Mouse (Mus musculus): ENCODE results near the gene Abhd11.

Gene Abhd11

DNA sequence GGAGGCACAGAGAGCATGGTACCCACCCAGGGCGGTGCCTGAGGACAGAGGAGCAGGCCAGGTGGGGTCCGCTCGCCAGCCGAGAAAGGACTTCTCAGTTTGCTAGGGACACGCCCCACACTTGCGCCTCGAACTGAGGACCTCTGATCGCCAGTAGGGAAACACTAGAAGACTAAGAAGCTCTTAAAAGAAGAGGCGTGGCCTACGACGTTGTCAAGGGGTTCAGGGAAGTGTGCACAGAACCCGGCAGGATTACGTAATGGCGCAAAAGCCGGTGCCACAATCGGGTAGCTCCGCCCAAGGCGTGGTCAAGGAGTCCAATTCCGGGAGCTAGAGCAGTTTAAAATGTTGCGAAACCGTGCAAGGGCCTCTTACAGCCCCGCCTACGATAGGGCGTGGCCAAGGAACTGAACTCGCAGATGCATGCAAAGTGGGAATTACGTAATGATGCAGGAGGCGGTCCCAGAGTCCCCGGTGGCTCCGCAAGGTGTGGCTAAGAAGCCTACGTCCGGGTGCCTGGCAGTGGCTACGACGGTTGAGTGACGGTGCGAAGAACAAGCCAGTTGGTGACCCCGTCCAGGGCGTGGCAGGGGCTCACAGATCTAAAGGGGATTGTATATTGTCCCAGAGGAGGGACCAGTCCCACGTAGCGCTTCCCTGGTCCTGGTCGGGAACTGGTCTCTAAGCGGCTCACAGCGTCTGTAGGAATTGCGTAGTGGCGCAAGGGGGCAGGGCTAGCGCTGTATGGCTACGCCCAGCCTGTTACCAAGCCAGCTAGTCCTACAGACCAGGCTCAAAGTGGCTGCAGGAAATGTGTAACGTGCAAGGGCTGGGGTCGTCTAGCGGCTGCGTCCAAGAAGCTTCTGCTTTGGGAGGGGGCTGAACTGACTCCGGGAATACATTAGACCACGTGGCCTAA is at the start of gene Abhd11:
TSS of gene Abhd11 (plus strand) at position 482 of the 919 bp plus-strand sequence.
- CTCF ChIA-PET, result interaction anchor here (0.5 to 1.0 kb wide), 2 partner anchors 14 to 71 kb away, joined by 4 read pairs; no protein-coding TSS in a partner anchor

DNA sequence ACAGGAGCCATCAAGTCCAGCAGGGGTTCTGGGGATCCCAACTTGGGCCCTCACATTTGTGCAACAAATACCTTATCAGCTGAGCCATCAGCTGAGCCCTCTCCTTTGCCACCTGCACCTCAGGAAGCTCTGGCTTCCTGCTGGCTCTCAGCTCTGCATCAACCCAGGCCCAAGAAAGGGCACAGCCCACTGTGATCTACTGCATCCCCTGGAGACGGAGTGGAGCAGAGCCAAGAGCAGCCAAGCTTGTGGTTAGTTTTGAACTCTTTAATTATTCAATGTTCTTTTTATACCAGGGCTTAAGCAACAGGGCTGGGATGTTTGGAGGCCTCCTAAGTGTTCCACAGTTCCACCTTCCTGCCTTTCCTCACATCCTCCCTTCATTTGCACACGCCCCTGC is 48.5 kb upstream of the Abhd11 start:
- CTCF ChIA-PET, result no interaction called here

DNA sequence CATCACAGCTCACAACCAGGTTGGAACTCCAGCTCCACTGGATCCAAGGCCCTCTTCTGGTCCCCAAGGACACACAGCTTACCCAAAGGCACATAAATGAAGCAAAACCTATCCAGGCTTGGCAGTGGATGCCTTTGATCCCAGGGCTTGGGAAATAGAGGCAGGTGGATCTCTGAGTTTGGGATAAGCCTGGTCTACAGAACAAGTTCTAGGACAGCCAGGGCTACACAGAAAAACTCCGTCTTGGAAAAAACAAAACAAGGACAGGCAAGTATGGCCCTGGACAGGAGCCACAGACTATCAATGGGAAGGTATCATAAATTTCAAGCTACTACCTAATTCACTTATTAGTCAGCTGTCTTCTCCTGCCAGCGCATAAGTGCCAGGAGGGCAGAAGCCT is 47.4 kb upstream of the Abhd11 start:
- CTCF ChIA-PET, result interaction anchor here (0.5 kb wide), 1 partner anchor 43 kb away, joined by 3 read pairs; no protein-coding TSS in a partner anchor

DNA sequence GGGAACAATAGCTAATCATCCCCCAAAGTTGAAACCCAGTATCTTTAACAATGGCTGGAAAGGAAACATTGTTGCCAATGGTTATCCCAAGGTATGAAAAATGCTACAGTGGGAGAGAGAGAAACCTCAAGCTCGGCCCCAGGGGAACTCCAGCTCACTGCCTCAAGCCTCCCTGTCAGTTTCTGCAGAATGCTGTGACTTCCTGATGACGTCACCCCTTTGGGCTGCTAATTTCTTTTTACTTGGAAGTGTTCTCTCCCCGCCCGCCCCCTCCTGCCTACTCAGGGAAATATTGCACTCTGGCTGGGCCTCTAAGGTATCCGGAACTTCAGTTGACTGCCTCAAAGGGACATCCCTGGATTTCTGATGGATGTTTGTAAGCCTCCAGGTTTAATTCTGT is 45.4 kb upstream of the Abhd11 start:
- CTCF ChIA-PET, result no interaction called here

DNA sequence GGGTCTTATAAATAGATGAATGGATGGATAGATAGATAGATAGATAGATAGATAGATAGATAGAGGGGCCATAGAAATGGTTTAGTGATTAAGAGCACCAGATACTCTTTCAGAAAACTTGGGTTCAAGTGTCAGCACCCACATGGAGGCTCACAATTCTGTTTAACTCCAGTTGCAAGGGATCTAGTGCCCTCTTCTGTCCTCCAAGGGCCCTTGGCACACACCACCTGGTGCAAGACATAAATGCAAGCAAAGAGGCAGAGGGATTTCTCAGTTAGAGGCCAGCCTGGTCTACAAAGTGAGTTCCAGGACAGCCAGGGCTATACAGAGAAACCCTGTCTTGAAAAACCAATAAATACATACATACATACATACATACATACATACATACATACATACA is 44.3 kb upstream of the Abhd11 start:
- CTCF ChIA-PET, result interaction anchor here (0.6 kb wide), 1 partner anchor 21 kb away, joined by 3 read pairs; no protein-coding TSS in a partner anchor

DNA sequence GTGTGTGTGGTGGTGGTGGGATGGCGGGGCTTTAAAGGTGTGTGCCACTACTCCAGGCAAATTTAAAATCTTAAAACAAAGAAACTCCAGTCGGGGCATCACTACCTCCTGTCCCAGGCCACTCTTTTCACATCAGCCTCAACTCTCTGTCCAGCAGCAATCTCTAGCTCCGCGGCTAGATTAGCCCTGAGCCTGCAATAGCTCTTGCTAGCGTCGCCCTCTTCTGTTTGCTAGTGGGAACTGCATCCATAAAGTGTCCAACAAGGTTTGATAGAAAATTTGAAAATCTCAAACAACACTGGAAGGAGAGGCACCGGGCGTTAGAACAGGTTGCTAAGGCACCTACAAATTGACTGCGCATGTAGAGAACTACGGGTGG is 43.5 kb upstream of the Abhd11 start:
- CTCF ChIA-PET, result interaction anchor here (1.2 to 1.9 kb wide), 2 partner anchors 32 to 58 kb away, joined by 7 to 8 read pairs; partner anchors contain the start of gene Mettl27

DNA sequence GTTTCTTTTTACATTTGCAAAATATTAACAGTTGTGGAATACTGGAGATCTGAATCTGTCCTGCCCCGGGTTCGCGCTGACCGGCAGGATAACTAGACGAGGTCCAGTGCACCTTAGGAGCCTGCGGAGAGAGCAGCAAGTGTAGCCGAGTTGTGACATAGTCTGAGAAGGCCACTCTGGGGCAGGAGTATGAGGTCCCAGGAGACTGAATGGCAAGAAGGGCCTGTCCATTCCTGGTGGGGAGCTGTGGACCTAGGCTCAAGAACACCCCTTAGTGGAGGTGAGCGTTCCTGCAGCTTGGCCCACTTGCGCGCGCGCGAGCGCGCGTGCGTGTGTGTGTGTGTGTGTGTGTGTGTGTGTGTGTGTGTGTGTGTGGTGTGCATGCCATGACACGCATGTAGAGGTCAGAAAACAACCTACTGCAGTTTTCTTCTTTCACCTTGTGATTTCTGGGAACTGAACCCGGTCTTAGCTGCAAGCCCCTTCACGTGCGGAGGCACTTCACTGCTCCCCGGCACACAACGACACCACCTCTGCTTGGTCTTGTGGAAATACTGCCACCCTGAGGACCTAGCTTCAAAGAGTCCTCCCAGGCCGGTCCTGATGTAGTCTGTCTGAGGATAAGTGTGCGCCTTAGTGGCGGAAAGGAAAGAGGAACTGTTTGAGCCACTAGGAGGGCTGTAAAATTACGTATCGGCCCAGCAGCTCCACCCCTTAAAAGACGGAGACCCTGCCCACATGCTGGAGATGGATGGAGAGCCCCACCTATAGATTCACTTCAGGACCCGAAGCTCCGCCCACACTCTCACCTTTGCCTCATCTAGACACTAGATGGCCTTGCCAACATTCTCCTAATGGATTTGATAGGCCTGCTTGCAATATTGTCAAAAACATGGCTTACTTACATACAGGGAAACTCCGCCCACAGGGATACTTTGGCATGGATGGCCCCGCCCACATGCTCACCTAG is 42.8 kb upstream of the Abhd11 start:
- CTCF ChIA-PET, result interaction anchor here (1.2 to 1.9 kb wide), 2 partner anchors 33 to 59 kb away, joined by 7 to 8 read pairs; partner anchors contain the start of gene Mettl27

DNA sequence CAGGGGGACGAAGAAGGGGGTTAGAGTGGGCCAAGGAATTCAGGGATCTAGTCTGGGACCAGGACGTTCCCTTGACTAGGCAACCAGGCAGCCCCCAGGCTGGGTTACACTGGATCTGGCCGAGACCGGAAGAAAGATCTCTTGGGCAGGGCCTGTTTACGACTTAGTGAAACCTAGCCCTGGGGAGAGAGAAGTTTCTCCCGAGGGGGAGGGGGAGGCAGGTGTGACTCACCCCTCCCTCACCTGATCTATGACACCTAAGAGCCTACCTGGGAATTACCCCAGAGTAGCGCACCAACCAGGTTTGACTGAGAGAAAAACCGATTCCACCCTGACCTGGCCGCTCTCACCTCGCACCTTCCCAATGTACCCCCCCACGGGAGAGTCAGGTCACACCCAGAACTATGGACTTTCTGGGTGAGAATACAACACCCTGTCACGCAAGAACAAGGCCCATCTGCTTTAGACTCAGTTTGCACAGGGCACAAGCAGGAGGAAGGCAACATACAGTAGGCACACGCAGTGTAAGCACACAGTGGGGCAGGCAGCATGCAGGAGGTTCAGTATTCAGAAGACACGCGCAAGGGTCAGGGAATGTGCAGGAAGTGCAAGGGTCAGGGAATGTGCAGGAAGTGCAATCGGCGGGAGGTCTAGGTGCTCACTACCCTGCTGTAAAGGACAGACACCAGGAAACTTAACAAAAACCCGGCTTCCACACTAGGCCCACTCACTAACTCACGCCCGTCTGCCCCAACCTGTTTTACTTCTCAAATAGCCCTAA is 41.6 kb upstream of the Abhd11 start:
- CTCF ChIA-PET, result no interaction called here

DNA sequence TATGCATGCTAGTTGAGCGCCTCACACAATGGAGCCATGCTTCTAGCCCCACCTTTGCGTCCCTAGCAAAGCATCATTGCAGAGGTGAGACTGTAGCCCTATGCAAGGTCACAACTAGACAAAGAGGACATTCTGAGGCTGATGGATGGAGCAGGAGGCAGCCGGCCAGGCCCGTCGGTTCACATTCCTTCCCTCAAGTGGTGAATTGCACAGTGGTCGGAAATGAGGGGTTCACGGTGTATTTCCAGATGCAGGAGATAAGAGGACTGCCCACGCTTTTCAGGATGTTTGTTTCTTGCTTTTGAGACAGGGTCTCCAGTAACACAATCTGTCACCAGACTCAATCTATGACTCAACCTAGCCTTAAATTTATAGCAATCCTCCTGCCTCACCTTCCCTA is 38.3 kb upstream of the Abhd11 start:
- CTCF ChIA-PET, result no interaction called here

DNA sequence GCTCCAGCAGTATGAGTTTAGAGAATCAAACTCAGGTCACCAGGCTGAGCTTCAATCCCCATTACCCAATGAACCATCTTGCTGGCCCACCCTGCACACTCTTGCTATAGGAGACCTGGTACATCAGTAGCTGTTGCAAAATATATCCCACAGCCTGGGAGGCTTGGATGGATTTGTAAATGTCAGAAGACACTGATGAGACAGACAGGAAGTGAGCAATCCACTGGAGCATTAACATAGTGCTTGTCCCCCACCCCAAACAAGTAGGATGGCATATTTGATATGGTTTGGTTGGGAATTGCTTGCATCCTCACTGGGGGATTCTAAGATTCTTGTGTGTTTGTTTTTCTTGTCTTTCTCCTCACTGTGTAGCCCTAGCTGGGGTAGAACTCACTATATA is 35.9 kb upstream of the Abhd11 start:
- CTCF ChIA-PET, result interaction anchor here (0.6 kb wide), 1 partner anchor 33 kb away, joined by 5 read pairs; no protein-coding TSS in a partner anchor

DNA sequence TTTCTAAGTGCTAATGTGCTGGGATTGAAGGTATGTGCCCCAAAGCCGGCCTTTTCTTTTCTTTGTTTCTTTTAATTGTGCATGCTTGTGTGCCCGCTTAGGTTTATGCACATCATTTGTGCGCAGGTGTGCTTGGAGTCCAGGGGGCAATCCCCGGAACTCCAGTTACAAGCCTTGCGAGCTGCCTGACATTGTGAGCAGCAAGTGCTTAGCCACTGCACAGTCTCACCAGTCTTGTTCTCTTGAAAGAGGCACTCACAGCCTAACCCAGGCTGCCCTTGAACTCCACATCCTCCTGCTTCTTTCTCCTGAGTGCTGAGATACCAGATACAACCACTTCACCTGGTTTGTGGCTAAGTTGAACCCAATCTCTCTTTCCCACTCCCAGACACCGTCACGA is 35.4 kb upstream of the Abhd11 start:
- CTCF ChIA-PET, result no interaction called here

DNA sequence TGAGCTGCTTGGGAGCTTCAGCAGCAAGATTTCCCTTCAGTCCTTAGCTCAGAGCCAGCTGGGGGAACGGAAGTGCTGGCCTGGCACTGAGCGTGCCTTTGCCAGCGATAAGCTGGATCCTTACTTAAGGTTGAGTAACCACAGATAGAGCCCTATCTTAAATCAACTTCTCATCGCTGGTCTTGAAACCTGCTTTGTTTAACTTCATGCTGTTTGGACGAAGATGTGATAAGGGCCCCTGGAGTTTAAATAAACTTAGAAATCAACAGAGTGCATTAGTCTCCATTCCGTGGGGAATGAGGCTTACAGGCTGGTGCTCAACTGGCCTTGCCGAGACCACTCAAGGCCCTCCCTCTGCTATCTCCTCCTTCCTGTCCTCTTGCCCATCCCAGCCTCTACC is 34.7 kb upstream of the Abhd11 start:
- CTCF ChIA-PET, result no interaction called here

DNA sequence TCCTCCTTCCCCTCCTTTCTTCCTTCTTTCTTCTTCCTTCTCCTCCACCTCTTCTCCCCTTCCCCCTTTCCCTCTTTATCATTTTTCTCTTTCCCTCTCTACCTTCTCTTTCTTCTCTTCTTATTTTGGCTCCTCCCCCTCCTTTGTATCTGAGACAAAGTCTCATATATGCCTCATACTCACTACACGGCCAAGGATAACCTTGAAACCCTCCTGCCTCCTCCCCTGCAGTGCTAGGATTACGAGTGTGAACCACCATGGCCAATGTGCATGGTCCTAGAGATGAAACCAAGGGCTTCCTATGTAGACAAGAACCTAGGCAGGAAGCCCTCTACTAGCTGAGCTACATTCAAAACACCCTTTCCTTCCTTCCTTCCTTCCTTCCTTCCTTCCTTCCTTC is 34.0 kb upstream of the Abhd11 start:
- CTCF ChIA-PET, result interaction anchor here (0.6 to 0.7 kb wide), 2 partner anchors 277 to 958 kb away, joined by 5 to 12 read pairs; no protein-coding TSS in a partner anchor

DNA sequence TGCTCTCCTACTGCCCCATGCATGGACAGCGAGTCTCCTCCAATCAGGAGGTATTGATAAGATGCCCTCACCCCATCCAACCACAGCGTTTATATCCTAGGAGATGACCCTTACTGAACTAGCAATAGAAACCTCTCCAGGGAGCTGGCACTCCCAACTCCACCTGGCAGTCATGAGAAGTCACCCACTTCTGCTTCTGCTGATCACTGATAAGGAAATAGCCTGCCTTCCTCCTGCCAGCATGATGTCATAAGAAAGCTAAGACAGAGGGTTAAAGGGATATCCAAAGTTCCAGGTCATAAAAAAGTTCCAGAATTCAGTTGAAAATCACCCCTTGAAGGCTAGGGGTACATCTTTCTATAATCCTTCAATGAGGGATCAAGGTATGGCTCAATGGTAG is 32.8 kb upstream of the Abhd11 start:
- CTCF ChIA-PET, result no interaction called here

DNA sequence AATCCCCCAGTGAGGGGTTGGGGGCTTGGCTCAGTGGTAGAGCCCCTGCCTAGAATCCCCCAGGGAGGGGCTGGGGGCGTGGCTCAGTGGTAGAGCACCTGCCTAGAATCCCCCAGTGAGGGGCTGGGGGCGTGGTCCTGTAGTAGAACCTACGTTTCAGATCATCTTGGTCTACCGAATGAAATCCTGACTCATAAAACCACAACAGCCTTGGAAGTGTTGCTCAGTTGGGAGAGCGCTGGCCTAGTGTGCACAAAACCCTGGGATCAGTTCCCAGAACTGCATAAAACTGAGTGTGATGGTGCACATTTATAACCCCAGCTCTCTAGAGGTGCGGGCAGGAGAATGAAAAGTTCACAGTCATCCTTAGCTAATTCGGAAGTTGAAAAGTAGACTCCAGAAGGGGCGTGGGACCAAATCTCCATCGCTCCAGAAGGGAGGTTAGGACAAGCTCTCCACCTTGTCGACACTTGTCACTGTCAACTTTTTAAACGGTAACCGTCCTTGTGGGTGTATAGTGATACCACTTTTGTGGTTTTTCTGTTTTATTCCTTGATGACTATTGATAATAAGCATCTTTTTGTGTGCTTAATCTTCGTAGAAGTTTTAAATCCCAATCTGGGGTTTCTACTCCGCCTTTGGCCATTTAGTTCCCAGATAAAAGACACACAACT is 32.2 kb upstream of the Abhd11 start:
- CTCF ChIA-PET, result no interaction called here

DNA sequence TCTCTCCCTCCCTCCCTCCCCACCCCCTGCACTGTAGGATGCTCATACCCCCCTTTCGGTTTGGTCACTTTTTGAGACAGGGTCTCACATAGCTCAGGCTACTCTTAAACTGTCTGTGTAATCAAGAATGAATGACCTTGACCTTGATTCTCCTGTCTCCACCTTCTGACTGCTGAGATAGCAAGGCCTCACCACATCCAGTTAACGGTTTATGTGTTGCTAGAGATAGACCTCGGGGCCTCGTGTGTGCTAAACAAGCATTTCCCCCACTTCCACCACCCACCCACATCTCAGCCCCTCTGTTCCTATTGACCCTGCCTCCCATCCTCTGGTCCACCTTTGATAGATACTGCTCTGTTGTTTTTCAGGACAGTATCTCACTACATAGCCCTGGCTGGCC is 31.1 kb upstream of the Abhd11 start:
- CTCF ChIA-PET, result no interaction called here

DNA sequence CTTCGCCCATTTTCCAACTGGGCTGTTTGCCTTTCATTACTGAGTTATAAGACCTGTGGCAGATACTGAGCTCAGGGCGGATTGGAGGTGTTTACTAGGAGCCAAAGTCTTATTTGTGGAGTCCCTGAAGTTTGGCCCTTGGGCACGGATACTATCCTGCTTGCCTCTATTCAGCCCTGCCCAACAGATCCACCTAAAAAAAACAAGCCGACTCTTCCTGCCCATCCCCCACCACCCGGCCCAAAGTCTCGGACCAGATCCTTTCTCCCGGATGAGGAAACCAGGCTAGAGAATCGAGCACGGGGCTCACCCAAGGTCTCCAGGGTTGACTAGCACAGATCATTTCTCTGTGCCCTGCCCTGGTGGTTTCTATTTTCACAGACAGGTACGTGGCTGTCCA is 27.8 kb upstream of the Abhd11 start:
- CTCF ChIA-PET, result no interaction called here

DNA sequence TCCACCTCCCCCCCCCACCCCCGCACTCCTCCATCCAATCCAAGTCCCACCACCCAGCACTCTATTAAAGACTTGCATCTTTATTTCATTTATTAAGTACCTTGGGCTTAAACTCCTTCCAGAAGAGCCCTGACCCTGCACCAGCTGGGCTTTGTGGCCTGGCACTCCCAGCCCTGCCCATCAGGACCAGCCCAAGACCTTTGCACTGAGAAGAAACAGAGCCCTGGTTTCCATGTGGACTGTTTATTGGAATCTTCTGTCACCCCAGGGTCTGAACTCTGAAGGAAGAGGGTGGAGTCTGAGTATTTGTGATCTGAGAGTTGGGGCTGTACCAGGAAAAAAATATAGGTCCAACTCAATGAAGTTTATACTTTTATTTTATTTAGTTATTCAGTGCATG is 25.8 kb upstream of the Abhd11 start:
- CTCF ChIA-PET, result no interaction called here

DNA sequence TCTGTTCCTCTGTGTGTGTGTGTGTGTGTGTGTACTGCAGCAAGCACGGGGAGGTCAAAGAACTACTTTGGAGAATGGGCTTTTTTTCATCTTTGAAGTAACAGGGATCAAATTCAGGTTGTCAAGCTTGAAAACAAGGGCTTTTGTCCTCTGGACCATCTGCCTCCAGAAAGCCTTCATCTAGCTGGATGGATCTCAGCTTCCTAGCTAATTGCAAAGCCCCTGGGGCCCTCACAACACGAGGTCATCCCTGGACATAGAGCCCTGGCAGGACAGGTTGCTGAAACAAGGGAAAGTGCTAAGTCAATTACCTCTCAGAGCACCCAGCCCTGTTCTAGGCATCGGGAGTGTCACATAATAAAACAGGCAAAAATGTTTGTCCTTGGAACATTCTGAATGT is 25.2 kb upstream of the Abhd11 start:
- CTCF ChIA-PET, result no interaction called here

DNA sequence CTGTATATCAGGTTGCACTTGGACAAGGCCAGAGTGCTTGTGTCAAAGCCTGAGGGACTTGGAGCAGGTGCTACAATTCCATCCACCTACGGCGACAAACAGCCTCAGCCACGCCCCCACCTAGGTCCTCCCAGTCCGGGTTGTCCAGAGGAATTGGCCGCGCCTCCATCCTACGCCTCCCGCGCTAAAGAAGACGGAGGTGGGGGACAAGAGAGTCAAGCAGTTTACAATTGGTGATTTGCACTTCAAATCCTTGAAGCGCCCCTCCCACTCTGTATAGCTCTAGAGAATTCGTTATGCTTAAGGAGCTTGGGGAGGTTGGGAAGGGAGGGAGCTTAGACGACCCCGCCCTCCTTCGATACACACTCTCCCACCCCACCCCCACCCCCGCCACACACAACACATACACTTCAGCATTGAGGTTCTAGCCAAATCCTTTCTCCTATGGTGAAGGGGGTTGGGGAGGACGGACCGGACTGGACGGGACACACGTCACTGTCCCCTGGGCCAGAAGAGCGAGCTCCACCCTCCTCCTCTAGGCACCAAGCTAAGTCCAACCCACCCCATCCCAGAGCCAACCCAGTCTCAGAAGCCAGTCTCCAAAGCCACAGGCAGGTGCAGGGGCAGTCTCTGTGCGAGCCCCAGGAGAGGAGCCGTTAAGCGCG is 23.2 kb upstream of the Abhd11 start, which contains the start of gene Cldn3:
TSS of gene Cldn3 (plus strand) at position 582 of the 665 bp plus-strand sequence.
- CTCF ChIA-PET, result interaction anchor here (0.6 kb wide), 1 partner anchor 22 kb away, joined by 3 read pairs; no protein-coding TSS in a partner anchor

Data from spleen, embryonic (tissue).